Mouse (Mus musculus): Measurements from ENCODE around the gene Nup62. TPM values are rescaled to one million over a fixed set of nuclear protein-coding genes. Genes with fewer than 3 reads are reported as not detected.

Gene Nup62
- total RNA-seq, 1 experiment from 2014 or later = 40.5 TPM

GRCm38 (mm10) chr7:44849416-44850111 lies 33.7 kb downstream of the Nup62 start:
- DNase-seq = peak; percentile 87

- peak; percentile 81 for DNase-seq
These were observed 34.3 kb downstream of the Nup62 start for GRCm38 (mm10) chr7:44850146-44850545.

- DNase-seq = no peak
These were observed 35.1 kb downstream of the Nup62 start for GRCm38 (mm10) chr7:44850789-44851624.

GRCm38 (mm10) chr7:44851625-44852234 lies 35.8 kb downstream of the Nup62 start:
- DNase-seq = no peak

GRCm38 (mm10) chr7:44852259-44853027 lies 36.6 kb downstream of the Nup62 start:
- DNase-seq = no peak

- no peak for DNase-seq
These were observed 37.2 kb downstream of the Nup62 start for GRCm38 (mm10) chr7:44853065-44853464.

GRCm38 (mm10) chr7:44853596-44854355 lies 37.9 kb downstream of the Nup62 start:
- peak; percentile 38 for DNase-seq

- peak; percentile 92 for DNase-seq
These were observed 38.6 kb downstream of the Nup62 start for GRCm38 (mm10) chr7:44854356-44855031.

- no peak for DNase-seq
These were observed 39.1 kb downstream of the Nup62 start for GRCm38 (mm10) chr7:44855036-44855435.

- no peak for DNase-seq
These were observed 40.5 kb downstream of the Nup62 start for GRCm38 (mm10) chr7:44856265-44856916.

- DNase-seq = peak; percentile 83
These were observed 41.2 kb downstream of the Nup62 start, which contains the start of gene Pnkp for GRCm38 (mm10) chr7:44857042-44857552. Pnkp (plus strand) TSS chr7:44857139.

GRCm38 (mm10) chr7:44857905-44858304 lies 42.0 kb downstream of the Nup62 start:
- DNase-seq = peak; percentile 32

GRCm38 (mm10) chr7:44859896-44860295 lies 44.0 kb downstream of the Nup62 start:
- no peak for DNase-seq

- peak; percentile 79 for DNase-seq
These were observed 44.9 kb downstream of the Nup62 start for GRCm38 (mm10) chr7:44860576-44861428.

- no peak for DNase-seq
These were observed 45.5 kb downstream of the Nup62 start for GRCm38 (mm10) chr7:44861429-44861816.

GRCm38 (mm10) chr7:44862434-44862833 lies 46.5 kb downstream of the Nup62 start:
- DNase-seq = peak; percentile 28

GRCm38 (mm10) chr7:44863210-44863609 lies 47.3 kb downstream of the Nup62 start:
- no peak for DNase-seq

GRCm38 (mm10) chr7:44863982-44864494 lies 48.1 kb downstream of the Nup62 start:
- no peak for DNase-seq
